Mouse (Mus musculus) pancreas, adult 10 weeks (tissue): ENCODE results near the gene Gm17604. TPM values are rescaled to one million over a fixed set of nuclear protein-coding genes. Genes with fewer than 3 reads are reported as not detected.

Experiments
- polyA plus RNA-seq: library from polyadenylated mRNA; stranded (reverse); fragments of 350-450 nt; fragmentation: Illumina TruSeq; extraction: RNeasy Lipid Tissue Mini Kit (QIAGEN cat#74804); gene quantifications from one replicate; pipeline ENCODE4 v1.2.3, GENCODE M21; 2015; ENCODE audit warnings: low read depth, low replicate concordance; ENCODE audit not compliant: insufficient read depth

The Gm17604 gene
- not detected for polyA plus RNA-seq

DNA sequence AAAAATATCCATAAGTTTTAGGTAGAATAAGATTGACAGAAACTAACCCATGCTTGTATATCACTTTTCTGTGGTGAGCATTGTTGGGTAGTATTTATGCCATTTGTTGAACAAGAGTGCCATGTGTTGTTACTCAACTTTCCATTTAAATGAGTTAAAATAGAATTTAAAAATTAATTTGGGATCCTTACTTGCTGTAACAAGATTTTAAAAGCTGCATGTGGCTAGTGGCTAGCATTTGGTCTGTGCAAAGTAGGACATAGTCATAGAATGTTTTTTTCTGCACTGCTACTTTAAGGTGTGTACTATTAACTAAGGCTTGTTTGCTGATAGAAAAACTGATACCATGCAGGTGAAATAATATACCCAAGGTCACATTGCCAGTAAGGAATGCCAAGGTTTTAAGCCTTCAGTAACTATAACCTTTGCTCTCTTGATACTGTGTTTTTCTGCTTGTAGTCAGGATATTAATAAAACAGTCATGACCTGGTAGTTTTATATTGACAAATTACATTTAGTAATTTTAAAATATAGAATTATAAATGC lies at the start of gene Gm17604:
Gene Gm17604 (minus strand): TSS at position 51 of the 546 bp plus-strand sequence.

GRCm38 (mm10) chrX:164980193-164980775 lies 24.3 kb downstream of the Gm17604 start, which contains the start of the genes Mospd2 and Fancb:
TSS of gene Mospd2 (minus strand) at chrX:164980375.
TSS of gene Fancb (plus strand) at chrX:164980592.

Other genes starting within 250 kb of the Gm17604 start
- 5.5 TPM for gene Mospd2, start 24.5 kb downstream of the Gm17604 start, polyA plus RNA-seq
- gene Fancb, start 24.2 kb downstream of the Gm17604 start, polyA plus RNA-seq = 0.44 TPM